Mouse (Mus musculus) lung, postnatal 14 days (tissue): ENCODE results near the gene Wee2.

Experiments used
- DNase-seq: peaks from one replicate; pipeline ENCODE4 v3.0.0; 2021

The Wee2 gene

GRCm38 (mm10) chr6:40436047-40436483 is 2.8 kb upstream of the Wee2 start, which contains the start of gene E330009J07Rik:
E330009J07Rik (minus strand) TSS chr6:40436135.
- DNase-seq, result peak; percentile 87

DNA sequence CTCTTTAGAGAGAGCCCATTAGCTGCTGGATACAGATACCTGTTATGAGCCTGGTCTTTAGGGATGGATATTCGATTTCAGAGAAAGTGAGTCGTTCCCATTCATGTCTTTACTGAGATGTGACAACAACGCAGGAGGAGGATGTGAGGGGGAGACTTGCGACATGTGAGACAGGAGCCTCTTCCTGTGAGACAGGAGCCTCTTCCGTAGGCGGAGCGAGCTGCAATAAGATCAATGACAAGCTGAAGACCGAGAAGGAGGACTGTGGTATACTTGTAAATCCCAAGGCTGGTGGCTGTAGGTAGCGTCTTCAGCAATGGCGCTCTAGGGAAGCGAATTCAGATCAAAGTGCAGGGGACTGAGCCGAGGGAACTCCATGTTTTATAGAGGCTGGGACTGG is 843 bp downstream of the Wee2 start:
- no peak for DNase-seq

DNA sequence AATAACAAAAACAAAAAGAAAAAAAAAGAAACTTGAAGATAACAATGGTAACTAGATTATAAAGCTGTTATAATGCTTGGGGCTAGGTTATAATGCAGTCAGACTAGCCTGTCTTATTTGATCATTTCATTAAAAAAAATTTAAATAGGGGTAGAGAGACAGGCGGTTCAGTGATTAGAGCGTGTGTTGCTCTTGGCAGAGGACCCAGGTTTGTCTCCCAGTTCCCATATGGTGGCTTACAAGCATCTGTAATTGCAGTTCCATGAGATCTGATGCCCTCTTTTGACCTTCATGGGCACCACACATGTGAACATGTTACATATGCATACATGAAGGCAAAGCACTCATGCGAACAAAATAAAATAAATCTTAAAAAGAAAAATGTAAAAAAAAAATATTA is 2.4 kb downstream of the Wee2 start:
- DNase-seq, result no peak

DNA sequence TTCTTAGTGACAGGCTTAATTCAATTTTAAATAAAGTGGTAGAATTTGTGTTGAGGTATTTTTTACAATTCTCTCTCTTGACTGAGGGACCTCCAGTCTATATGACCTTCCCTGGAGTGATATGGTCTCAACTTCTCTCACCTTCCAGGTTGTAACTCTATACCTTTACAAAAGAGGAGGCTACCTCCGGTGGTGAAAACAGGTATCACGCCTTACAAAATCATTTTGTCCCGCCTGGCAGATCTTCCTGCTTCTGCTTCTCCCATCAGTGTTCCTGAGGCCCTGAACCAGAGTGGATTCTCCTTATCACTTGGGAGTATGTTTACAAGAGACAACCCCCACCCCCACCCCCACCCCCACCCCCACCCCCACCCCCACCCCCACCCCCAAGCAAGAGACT is 2.9 kb downstream of the Wee2 start:
- no peak for DNase-seq

DNA sequence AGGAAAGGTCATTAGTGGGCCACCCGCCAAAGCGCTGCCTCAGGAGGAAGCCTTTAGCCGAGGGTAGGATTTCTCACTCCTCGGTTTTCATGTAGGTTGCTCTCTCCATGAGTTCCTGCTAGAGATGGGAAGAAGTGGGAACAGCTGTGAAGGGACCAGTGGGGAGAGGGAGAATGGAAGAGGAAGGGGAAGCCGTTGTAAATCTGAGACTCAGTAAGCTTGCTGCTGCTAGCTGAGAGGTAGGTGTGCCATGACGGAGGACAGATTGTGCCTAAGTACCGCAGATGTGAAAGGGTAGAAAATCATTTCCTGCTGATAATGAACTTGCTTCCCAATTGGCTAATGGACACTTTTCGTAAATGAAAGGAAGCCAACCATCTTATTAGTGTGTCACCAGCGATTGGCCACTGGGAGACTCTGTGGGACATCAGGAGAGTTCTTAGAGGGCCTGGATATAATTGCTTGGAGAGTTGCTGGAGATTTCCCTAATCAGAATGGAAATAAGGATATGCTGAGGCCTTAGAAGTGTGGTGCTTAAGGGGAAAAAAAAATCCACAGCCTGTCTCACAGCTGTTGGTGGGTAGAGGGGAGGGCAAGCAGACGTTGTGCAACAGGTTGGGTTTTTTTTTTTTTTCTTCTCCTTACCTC is 4.5 kb downstream of the Wee2 start:
- DNase-seq, result no peak

GRCm38 (mm10) chr6:40448626-40449025 is 9.7 kb downstream of the Wee2 start:
- DNase-seq, result no peak

- no peak for DNase-seq
Measured at GRCm38 (mm10) chr6:40454436-40455041, 15.7 kb downstream of the Wee2 start.

- DNase-seq, result no peak
Measured at GRCm38 (mm10) chr6:40465710-40466109, 26.8 kb downstream of the Wee2 start.

GRCm38 (mm10) chr6:40470916-40471719 is 32.2 kb downstream of the Wee2 start, which contains the start of gene Ssbp1:
Ssbp1 (plus strand) TSS chr6:40471352.
- peak; percentile 92 for DNase-seq

- no peak for DNase-seq
Measured at GRCm38 (mm10) chr6:40471720-40472010, 32.8 kb downstream of the Wee2 start.

DNA sequence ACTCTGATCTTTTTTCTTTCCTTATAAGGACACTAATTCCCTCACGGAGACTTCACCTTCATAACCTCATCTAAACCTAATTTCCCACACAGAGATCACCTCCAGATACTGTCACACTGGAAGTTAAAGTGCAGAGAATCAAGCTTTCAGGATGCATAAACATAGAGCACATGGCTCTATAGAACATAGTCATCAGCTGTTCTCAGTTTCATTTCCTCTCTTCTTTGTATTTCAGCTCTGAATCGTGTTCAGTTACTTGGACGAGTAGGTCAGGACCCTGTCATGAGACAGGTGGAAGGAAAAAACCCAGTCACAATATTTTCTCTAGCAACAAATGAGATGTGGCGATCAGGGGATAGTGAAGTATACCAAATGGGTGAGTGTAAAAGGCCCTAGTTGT is 37.2 kb downstream of the Wee2 start:
- DNase-seq, result no peak

DNA sequence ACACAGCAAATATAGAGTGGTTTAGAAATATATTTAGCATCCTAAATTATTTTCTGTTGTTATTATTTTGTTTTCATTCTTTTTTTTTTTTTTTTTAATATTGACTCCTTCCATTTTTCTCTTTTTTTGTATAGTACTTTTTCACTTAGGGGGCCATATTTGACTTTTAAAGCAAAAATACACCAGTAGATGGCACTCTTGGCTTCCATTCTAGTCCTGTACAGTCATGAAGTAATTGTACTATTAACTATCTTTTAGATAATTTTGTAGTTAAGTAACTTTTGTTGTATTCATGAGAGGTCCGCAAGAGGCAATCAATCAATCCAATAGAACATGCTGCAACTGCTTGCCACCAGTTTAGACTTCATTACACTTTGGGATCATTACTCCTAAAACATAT is 40.8 kb downstream of the Wee2 start:
- DNase-seq, result no peak

DNA sequence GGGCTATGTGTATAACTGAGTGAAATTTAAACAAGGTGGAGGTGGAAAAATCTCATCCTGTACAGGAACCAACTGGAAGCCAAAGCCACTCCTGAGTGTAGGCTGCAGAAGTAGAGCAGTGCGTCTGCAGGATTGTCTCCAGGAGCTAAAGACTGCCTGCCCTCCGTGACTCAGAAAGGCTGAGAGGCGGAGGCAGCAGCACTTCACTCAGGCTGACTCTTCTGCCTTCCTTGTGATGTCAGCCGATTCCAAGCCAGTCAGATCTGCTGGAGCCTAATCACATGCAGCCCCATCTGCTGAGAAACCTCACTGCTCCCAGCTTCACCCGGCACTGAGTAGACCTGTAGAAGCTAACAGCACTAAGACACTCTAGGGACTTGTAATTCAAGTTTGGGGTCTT is 43.4 kb downstream of the Wee2 start:
- DNase-seq, result no peak

GRCm38 (mm10) chr6:40490933-40491332 is 52.0 kb downstream of the Wee2 start, which contains the start of gene Tas2r137:
Tas2r137 (plus strand) TSS chr6:40491233.
- no peak for DNase-seq

GRCm38 (mm10) chr6:40493229-40493628 is 54.3 kb downstream of the Wee2 start, which contains the start of gene Tas2r108:
Tas2r108 (plus strand) TSS chr6:40493529.
- no peak for DNase-seq
